Mouse (Mus musculus) bone marrow, adult 2 months (tissue): ENCODE measurements at regions not wholly inside any gene's neighbourhood (a gene's known extent, or its start where the extent isn't known, plus 50 kb on each side); places are given as distances from the start of the nearest gene placed in this dataset.

ENCODE experiments used
- H3K27ac ChIP-seq: fragments of 200-500 bp; 2 replicates; pipeline ENCODE4 v1.5.1; 2012; ENCODE audit warnings: low read depth, mild to moderate bottlenecking, control low read depth, inconsistent platforms, low read length; ENCODE audit not compliant: control insufficient read depth, poor library complexity, insufficient read depth
- H3K4me1 ChIP-seq: fragments of 200-500 bp; 2 replicates; pipeline ENCODE4 v1.6.1; 2011; ENCODE audit warnings: low read length; ENCODE audit not compliant: control insufficient read depth, insufficient read depth
- H3K4me3 ChIP-seq: fragments of 200-500 bp; replicated peaks from 2 replicates; pipeline ENCODE3; 2011; ENCODE audit warnings: mild to moderate bottlenecking, low read depth, low read length, control low read depth; ENCODE audit not compliant: control insufficient read depth
- CTCF ChIP-seq: fragments of 200-500 bp; IDR thresholded peaks from 2 replicates; pipeline ENCODE4 v1.5.1; 2011; ENCODE audit warnings: low read length, control low read depth; ENCODE audit not compliant: control insufficient read depth, insufficient read depth
- POLR2A ChIP-seq: fragments of 200-500 bp; IDR thresholded peaks from 2 replicates; pipeline ENCODE4 v1.6.1; 2011; ENCODE audit warnings: low read depth, mild to moderate bottlenecking, control low read depth, low read length, borderline replicate concordance; ENCODE audit not compliant: control insufficient read depth
- WGBS: fragments of 180-500 bp; shearing (Covaris S2); methylation state at CpG from one replicate; pipeline ENCODE4 v1.1.7; 2018; 5-methylcytosine and 5-hydroxymethylcytosine counted together

- H3K27ac ChIP-seq = no peak overlapping the region
- H3K4me1 ChIP-seq = no peaks in the 10 kb centered on the region; the same call in 1 of the 2 replicates
- TF ChIP-seq POLR2A (no peak), CTCF (no peak)
- H3K4me3 ChIP-seq = no peak overlapping the region
- WGBS = 78% methylated on average over 8 of the region's 8 CpGs
Observed at GRCm38 (mm10) chr3:53982311-53982710, 118.7 kb upstream of the Ufm1 start.

- TF ChIP-seq CTCF (no peak), POLR2A (no peak)
- no peaks in the 10 kb centered on the region; the same call in 1 of the 2 replicates for H3K4me1 ChIP-seq
- H3K4me3 ChIP-seq = no peak overlapping the region
- H3K27ac ChIP-seq = no peak overlapping the region
Observed at GRCm38 (mm10) chr3:53981585-53981984, 118.0 kb upstream of the Ufm1 start.

- no peak for TF ChIP-seq CTCF
- TF ChIP-seq POLR2A = no peak
- WGBS = 61% methylated on average over 5 of the region's 5 CpGs
- H3K4me1 ChIP-seq = no peaks in the 10 kb centered on the region
- peak overlapping the region; percentile 43; the same call in 1 of the 2 replicates for H3K27ac ChIP-seq
- H3K4me3 ChIP-seq = no peak overlapping the region
Observed at GRCm38 (mm10) chr3:53977379-53978080, 113.9 kb upstream of the Ufm1 start.

- H3K4me3 ChIP-seq = no peak overlapping the region
- peaks cover 2% of the 10 kb centered on the region; the same call in 1 of the 2 replicates for H3K4me1 ChIP-seq
- peak overlapping the region; percentile 85 for H3K27ac ChIP-seq
- 52% methylated on average over 10 of the region's 10 CpGs for WGBS
- TF ChIP-seq CTCF (no peak), POLR2A (no peak)
Observed at GRCm38 (mm10) chr3:53974905-53975551, 111.4 kb upstream of the Ufm1 start.

GRCm38 (mm10) chr3:53969000-53969641 lies 105.5 kb upstream of the Ufm1 start:
- H3K4me3 ChIP-seq = no peak overlapping the region
- H3K27ac ChIP-seq = no peak overlapping the region
- 74% methylated on average over 5 of the region's 5 CpGs for WGBS
- H3K4me1 ChIP-seq = peaks cover 2% of the 10 kb centered on the region; the same call in 1 of the 2 replicates
- TF ChIP-seq POLR2A (no peak), CTCF (no peak)

- 73% methylated on average over 5 of the region's 5 CpGs for WGBS
- H3K4me3 ChIP-seq = no peak overlapping the region
- no peak overlapping the region for H3K27ac ChIP-seq
- H3K4me1 ChIP-seq = no peaks in the 10 kb centered on the region
- TF ChIP-seq CTCF (no peak), POLR2A (no peak)
Observed at GRCm38 (mm10) chr3:53965142-53965541, 101.5 kb upstream of the Ufm1 start.

- H3K27ac ChIP-seq = no peak overlapping the region
- TF ChIP-seq CTCF (no peak), POLR2A (no peak)
- H3K4me1 ChIP-seq = no peaks in the 10 kb centered on the region
- 85% methylated on average over 2 of the region's 2 CpGs for WGBS
- no peak overlapping the region for H3K4me3 ChIP-seq
Observed at GRCm38 (mm10) chr3:53953801-53954200, 90.2 kb upstream of the Ufm1 start.

- 79% methylated on average over 3 of the region's 3 CpGs for WGBS
- Histone ChIP-seq H3K4me1 (no peaks in the 10 kb centered on the region), H3K27ac (no peak overlapping the region), H3K4me3 (no peak overlapping the region)
- TF ChIP-seq CTCF (no peak), POLR2A (no peak)
Observed at GRCm38 (mm10) chr3:53939684-53940189, 76.1 kb upstream of the Ufm1 start.
